Mouse (Mus musculus): ENCODE results near the gene Gimap7. TPM values are rescaled to one million over a fixed set of nuclear protein-coding genes. Genes with fewer than 3 reads are reported as not detected.
A peak's percentile ranks its signal among the peaks of the same experiment; 100 is the strongest.

Gimap7 gene
- polyA plus RNA-seq, 1 experiment from 2014 or later = not detected

DNA sequence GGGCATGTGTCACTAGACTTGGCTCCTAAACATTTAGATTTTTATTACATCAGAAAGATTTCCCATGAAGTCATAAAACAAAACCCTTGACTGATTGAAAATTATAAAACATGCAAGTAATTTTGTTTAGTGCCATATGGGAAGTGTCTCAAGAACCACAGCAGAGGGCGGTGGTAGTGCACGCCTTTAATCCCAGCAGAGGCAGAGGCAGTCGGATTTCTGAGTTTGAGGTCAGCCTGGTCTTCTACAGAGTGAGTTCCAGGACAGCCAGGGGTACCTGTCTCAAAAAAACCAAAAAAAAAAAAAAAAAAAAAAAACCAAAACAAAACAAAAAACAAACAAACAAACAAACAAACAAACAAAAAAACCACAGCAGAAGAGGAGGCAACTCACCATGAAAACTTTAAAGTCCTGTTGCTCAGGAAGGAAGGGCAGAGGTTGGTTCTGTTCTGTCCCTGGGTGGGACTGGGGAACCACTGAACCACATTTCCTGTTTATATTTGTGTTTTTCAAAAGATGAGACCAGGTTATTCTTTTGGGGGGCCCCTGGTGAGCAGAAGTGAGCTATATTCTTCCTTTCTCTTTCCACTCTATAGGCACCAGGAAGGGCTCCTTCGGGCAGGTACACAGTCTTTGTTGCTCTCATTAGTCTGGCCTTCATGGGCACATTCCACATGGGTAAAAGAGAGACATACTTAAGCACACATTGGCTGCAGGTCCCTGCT lies 21.4 kb upstream of the Gimap7 start:
- Histone ChIP-seq H3K27ac (ENCODE audit: poor library complexity, severe bottlenecking) (no peak overlapping the region), H3K4me3 (no peak overlapping the region), H3K36me3 (no peaks in the 10 kb centered on the region), H3K4me2 (no peak overlapping the region), H3K27me3 (replicated peaks) (no peaks in the 10 kb centered on the region), H3K9me3 (replicated peaks) (peaks cover 5% of the 10 kb centered on the region; the same call in 1 of the 2 replicates), H3K9ac (no peak overlapping the region), H3K4me1 (replicated peaks) (peaks cover 3% of the 10 kb centered on the region; the same call in 1 of the 2 replicates)
- no peak for ATAC-seq (ENCODE audit: insufficient number of reproducible peaks, low FRiP score)
- 80% methylated on average over 4 of the region's 4 CpGs for WGBS

DNA sequence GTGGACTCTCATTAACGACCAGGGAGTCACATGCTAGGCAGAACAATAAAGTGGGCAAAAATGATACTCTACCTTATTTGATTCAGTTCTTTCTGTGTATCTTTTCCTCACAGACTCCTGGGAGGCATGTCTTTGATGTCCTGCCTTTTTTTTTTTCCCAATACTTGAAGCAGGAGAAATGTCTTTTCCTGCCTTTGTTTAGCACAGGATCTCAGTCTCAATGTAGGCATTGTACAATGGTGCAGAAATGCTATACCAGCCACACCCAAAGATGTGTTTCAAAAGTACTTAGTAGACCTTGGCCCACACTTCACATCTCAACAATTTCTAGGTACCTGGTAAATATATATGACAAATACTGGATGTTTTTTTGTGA lies 20.9 kb upstream of the Gimap7 start:
- Histone ChIP-seq H3K27me3 (replicated peaks) (no peaks in the 10 kb centered on the region), H3K27ac (ENCODE audit: poor library complexity, severe bottlenecking) (no peak overlapping the region), H3K36me3 (peaks cover 4% of the 10 kb centered on the region; the same call in 1 of the 2 replicates), H3K9ac (no peak overlapping the region), H3K9me3 (replicated peaks) (peaks cover 5% of the 10 kb centered on the region; the same call in 1 of the 2 replicates), H3K4me3 (no peak overlapping the region), H3K4me2 (no peak overlapping the region), H3K4me1 (replicated peaks) (peaks cover 3% of the 10 kb centered on the region; the same call in 1 of the 2 replicates)
- ATAC-seq (ENCODE audit: insufficient number of reproducible peaks, low FRiP score) = no peak
- 37% methylated on average over 1 of the region's 1 CpGs for WGBS

DNA sequence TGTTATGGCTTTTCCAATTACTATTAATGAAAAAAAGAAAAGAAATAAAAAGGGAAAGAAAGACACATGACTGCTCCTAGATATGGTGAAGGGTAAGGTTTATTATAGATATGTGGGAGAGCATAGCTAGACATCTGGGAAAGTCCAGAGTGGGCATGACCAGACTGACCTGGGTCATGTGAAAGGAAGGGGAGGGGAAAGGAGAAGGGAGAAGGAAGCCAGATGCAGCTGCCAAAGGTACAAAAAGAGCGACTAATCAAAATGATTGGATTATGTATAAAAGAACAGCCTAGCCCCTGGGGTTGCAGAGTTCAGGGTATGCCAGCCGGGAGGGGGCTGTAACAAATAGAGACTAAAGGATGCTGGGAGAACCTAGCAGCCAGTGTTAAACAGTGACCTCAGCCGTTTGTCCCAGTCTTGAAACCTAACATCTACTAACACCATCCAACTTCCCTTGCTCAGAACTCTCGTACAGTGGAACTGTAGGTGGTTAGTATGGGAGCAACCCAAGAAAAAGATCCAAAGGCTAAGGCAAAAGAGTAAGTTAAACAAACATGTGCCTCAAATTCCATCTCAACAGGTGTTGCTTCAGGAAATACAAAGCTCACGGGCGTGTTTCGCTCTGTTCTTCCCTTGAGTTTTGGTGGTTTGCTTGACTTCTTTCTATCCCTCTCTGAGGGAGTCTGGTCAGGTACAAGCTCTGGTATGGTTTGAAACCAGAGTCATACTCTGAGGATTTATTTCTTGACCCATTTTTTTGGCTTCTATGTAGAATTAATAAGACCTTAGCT lies 20.2 kb upstream of the Gimap7 start:
- H3K4me1 ChIP-seq (replicated peaks) = peaks cover 3% of the 10 kb centered on the region; the same call in 1 of the 2 replicates
- H3K4me2 ChIP-seq = no peak overlapping the region
- peaks cover 5% of the 10 kb centered on the region; the same call in 1 of the 2 replicates for H3K9me3 ChIP-seq (replicated peaks)
- H3K9ac ChIP-seq = no peak overlapping the region
- 81% methylated on average over 7 of the region's 7 CpGs for WGBS
- no peak overlapping the region; the same call in 1 of the 2 replicates for H3K27ac ChIP-seq (ENCODE audit: poor library complexity, severe bottlenecking)
- no peaks in the 10 kb centered on the region for H3K27me3 ChIP-seq (replicated peaks)
- H3K36me3 ChIP-seq = peaks cover 8% of the 10 kb centered on the region; the same call in 1 of the 2 replicates
- H3K4me3 ChIP-seq = no peak overlapping the region
- no peak for ATAC-seq (ENCODE audit: insufficient number of reproducible peaks, low FRiP score)

DNA sequence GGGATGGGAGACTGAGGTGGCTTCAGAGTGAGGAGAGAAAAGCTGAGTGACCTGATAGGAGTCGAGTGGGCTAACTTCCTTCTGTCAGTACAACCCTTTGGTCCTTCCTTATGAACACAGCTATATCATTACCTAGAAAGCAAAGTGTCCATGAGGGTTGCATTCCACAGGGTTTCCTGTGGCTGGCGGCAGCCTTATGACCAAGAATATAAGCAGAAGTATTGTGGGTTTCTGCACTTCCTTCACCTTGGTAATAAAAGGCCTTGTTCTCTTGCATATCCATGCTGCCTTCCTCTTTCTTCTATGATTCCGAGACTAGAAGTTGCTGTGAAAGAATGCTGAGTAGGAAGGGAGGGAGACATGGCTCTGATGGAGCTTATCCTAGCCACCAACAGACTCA lies 19.5 kb upstream of the Gimap7 start:
- Histone ChIP-seq H3K9ac (no peak overlapping the region), H3K4me3 (no peak overlapping the region), H3K27me3 (replicated peaks) (no peaks in the 10 kb centered on the region), H3K27ac (ENCODE audit: poor library complexity, severe bottlenecking) (0 out of 2 replicates have a peak overlapping the region, but pooled peaks have one; percentile 12), H3K36me3 (peaks cover 8% of the 10 kb centered on the region; the same call in 1 of the 2 replicates), H3K9me3 (replicated peaks) (peaks cover 5% of the 10 kb centered on the region; the same call in 1 of the 2 replicates), H3K4me2 (no peak overlapping the region), H3K4me1 (replicated peaks) (peaks cover 3% of the 10 kb centered on the region; the same call in 1 of the 2 replicates)
- no peak for ATAC-seq (ENCODE audit: insufficient number of reproducible peaks, low FRiP score)
- 51% methylated on average over 3 of the region's 3 CpGs for WGBS

DNA sequence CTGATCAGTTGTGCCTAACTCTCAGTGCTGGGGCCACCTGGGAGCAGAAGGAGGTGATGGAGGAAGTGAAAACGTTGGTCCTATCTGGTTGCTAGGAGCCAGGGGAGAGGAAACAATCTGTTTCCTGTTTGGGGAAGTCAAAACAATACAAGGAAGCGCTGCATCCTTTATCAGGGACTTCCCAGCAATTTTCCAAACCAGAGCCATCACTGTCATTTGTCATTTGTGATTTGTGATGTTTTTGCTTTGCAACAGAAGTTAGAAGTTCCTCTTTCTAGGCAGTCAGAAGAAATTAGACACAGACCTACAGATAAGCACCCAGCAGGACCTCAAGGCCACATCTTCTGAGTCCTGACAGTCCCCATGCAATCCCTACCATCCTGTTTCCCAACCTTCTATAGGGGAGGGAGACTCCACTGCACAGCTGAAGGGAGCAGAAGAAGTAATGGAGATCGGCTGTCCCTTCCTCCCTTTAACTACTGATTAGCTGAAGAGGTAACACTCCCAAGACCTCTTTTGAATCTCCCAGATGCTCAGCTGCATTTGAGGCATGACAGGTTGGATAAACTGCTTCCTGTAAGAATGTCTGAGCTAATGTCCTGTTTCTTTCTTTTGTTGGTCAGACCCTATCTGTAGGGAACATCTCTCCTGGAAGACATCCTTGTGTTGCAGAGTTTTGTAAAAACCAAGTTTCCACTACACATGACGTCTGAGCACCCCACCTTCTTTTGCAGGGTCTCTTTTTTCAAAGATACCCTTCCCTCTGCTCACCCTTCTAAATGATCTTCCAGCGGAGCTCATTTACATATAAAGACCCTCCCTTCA lies 18.0 kb upstream of the Gimap7 start:
- peak overlapping the region; percentile 80 for H3K27ac ChIP-seq (ENCODE audit: poor library complexity, severe bottlenecking)
- H3K9ac ChIP-seq = no peak overlapping the region
- H3K4me1 ChIP-seq (replicated peaks) = peaks cover 3% of the 10 kb centered on the region; the same call in 1 of the 2 replicates
- H3K4me2 ChIP-seq = no peak overlapping the region
- H3K27me3 ChIP-seq (replicated peaks) = no peaks in the 10 kb centered on the region
- ATAC-seq (ENCODE audit: insufficient number of reproducible peaks, low FRiP score) = peak; percentile 77
- H3K9me3 ChIP-seq (replicated peaks) = no peaks in the 10 kb centered on the region
- WGBS = 25% methylated on average over 5 of the region's 5 CpGs
- no peak overlapping the region for H3K4me3 ChIP-seq
- peaks cover 8% of the 10 kb centered on the region; the same call in 1 of the 2 replicates for H3K36me3 ChIP-seq

DNA sequence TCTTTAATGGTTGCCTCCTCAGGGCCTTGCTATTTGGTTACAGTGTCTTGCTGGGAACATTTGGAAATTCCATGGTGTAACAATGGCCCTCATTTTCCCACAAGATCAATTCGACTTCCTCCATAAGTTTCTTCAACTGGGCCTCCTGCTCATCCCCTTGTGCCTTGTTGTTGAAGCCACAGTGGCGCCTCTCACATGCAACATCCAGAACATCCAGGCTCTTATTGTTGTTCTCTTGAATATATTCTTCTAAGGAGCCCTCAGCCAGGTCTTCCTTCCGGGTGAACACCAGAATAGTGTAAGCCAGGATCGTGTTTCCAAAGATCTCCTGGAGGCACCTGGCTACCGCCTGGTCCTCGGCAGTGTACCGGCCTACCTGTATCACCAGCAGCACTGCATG lies 16.3 kb upstream of the Gimap7 start:
- H3K9me3 ChIP-seq (replicated peaks) = no peaks in the 10 kb centered on the region
- H3K4me2 ChIP-seq = no peak overlapping the region
- H3K27ac ChIP-seq (ENCODE audit: poor library complexity, severe bottlenecking) = peak overlapping the region; percentile 74

DNA sequence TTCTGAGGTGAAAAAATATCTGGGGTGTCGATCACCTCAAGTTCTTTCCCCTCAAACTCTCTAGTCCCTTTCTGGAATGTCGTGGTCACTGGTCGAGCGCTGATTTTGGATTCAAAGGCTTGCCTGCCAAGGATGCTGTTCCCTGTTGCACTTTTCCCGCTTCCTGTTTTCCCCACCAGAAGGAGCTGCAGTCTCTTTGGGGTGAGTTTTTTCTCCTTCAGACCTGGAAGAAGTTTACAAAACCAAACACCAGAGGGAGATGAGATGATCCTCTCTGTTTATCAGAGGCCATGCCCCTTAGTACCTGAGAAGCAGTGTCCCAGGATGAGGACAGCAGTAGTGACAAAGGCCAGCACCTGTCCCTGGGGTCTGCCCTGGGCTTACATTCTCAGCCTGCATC lies 15.8 kb upstream of the Gimap7 start:
- no peak overlapping the region for H3K4me3 ChIP-seq
- H3K36me3 ChIP-seq = peaks cover 8% of the 10 kb centered on the region; the same call in 1 of the 2 replicates
- no peaks in the 10 kb centered on the region for H3K27me3 ChIP-seq (replicated peaks)
- peaks cover 3% of the 10 kb centered on the region; the same call in 1 of the 2 replicates for H3K4me1 ChIP-seq (replicated peaks)
- WGBS = 57% methylated on average over 5 of the region's 5 CpGs
- no peaks in the 10 kb centered on the region for H3K9me3 ChIP-seq (replicated peaks)
- peak overlapping the region; percentile 74 for H3K27ac ChIP-seq (ENCODE audit: poor library complexity, severe bottlenecking)
- no peak for ATAC-seq (ENCODE audit: insufficient number of reproducible peaks, low FRiP score)
- H3K4me2 ChIP-seq = no peak overlapping the region
- no peak overlapping the region for H3K9ac ChIP-seq

More for the DNA sequence above, 16.3 kb upstream of the Gimap7 start:
- ATAC-seq (ENCODE audit: insufficient number of reproducible peaks, low FRiP score) = no peak
- 77% methylated on average over 7 of the region's 7 CpGs for WGBS
- no peak overlapping the region for H3K4me3 ChIP-seq
- no peaks in the 10 kb centered on the region for H3K27me3 ChIP-seq (replicated peaks)
- peaks cover 3% of the 10 kb centered on the region; the same call in 1 of the 2 replicates for H3K4me1 ChIP-seq (replicated peaks)
- H3K36me3 ChIP-seq = peaks cover 8% of the 10 kb centered on the region; the same call in 1 of the 2 replicates
- H3K9ac ChIP-seq = no peak overlapping the region

DNA sequence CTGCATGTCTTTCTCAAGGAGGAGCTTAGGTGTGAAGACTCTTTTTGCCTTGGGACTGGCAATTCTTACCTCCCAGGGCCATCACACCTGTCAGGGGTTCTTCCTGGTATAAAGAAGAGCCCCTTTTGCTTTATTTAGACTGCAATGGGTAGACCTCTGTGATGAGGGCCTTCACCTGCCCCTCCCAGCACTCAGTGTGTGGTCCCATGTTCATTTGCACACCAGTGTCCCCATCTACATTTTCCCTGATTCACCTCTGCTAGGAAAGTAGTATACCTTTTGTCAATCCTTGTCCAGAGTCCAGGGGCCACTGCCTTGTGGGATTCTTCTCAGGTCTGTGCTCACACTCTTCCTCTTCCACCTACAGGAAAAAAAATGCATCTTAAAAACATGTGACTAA lies 14.3 kb upstream of the Gimap7 start:
- Histone ChIP-seq H3K9me3 (replicated peaks) (no peaks in the 10 kb centered on the region), H3K36me3 (peaks cover 8% of the 10 kb centered on the region; the same call in 1 of the 2 replicates), H3K4me2 (no peak overlapping the region), H3K9ac (no peak overlapping the region), H3K4me1 (replicated peaks) (peaks cover 3% of the 10 kb centered on the region; the same call in 1 of the 2 replicates), H3K4me3 (no peak overlapping the region), H3K27ac (ENCODE audit: poor library complexity, severe bottlenecking) (no peak overlapping the region), H3K27me3 (replicated peaks) (no peaks in the 10 kb centered on the region)
- no peak for ATAC-seq (ENCODE audit: insufficient number of reproducible peaks, low FRiP score)

DNA sequence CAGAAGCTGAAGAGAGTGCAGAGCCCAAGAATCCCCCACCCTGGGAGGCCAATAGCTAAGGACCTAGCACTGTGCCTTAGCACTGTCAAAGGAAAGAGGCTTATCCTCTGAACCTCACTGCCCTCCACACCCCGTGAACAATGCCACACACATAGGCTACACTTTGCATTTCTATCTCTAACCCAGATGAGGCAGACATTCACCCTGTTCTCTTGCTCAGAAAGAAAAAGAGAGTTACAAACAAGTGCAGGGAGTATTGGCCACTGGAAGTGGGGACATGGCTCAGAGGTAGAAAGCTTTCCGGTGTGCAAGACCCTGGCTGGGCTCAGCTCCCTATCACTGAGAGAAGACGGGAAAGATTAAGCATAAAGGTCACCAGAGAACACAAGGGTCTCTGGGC lies 12.3 kb upstream of the Gimap7 start:
- Histone ChIP-seq H3K9ac (no peak overlapping the region), H3K4me3 (peak overlapping the region; percentile 19), H3K9me3 (replicated peaks) (no peaks in the 10 kb centered on the region), H3K27ac (ENCODE audit: poor library complexity, severe bottlenecking) (peak overlapping the region; percentile 62), H3K4me1 (replicated peaks) (no peaks in the 10 kb centered on the region), H3K27me3 (replicated peaks) (no peaks in the 10 kb centered on the region), H3K4me2 (peak overlapping the region; percentile 47), H3K36me3 (peaks cover 8% of the 10 kb centered on the region; the same call in 1 of the 2 replicates)
- 41% methylated on average over 3 of the region's 3 CpGs for WGBS
- ATAC-seq (ENCODE audit: insufficient number of reproducible peaks, low FRiP score) = no peak

DNA sequence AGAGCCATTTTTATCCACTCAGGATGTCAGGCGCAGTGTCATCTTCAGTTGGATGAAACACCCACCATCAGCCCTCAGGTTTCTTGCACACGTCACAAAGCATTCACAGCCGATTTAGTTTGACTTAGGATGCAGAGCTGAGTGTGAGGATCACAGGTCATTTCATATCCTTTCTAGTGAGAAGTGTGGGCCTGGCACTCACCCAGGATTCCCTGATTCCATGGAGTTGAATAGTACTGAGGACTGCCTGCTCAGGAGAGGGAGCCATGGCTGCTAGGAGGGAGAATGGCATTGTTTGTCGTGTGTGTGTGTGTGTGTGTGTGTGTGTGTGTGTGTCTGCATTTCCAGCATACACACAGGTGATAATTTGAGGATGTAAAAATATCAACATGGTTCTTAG lies 1.9 kb downstream of the Gimap7 start:
- no peak overlapping the region for H3K4me2 ChIP-seq
- H3K4me3 ChIP-seq = no peak overlapping the region
- H3K27me3 ChIP-seq (replicated peaks) = no peaks in the 10 kb centered on the region; the same call in 1 of the 2 replicates
- no peaks in the 10 kb centered on the region for H3K9me3 ChIP-seq (replicated peaks)
- H3K4me1 ChIP-seq (replicated peaks) = peaks cover 2% of the 10 kb centered on the region; the same call in 1 of the 2 replicates
- H3K9ac ChIP-seq = no peak overlapping the region
- ATAC-seq (ENCODE audit: insufficient number of reproducible peaks, low FRiP score) = no peak
- WGBS = 84% methylated on average over 4 of the region's 4 CpGs
- no peak overlapping the region for H3K27ac ChIP-seq (ENCODE audit: poor library complexity, severe bottlenecking)
- H3K36me3 ChIP-seq = no peaks in the 10 kb centered on the region
